Mouse (Mus musculus) thymus, postnatal 4 days (tissue): ENCODE results near the gene Hjurp.
A peak's percentile ranks its signal among the peaks of the same experiment; 100 is the strongest.

Experiments used
- DNase-seq: peaks from one replicate; pipeline ENCODE4 v3.0.0; 2021

Hjurp gene

GRCm38 (mm10) chr1:88260114-88260513 lies 17.3 kb downstream of the Hjurp start:
- peak; percentile 38 for DNase-seq

DNA sequence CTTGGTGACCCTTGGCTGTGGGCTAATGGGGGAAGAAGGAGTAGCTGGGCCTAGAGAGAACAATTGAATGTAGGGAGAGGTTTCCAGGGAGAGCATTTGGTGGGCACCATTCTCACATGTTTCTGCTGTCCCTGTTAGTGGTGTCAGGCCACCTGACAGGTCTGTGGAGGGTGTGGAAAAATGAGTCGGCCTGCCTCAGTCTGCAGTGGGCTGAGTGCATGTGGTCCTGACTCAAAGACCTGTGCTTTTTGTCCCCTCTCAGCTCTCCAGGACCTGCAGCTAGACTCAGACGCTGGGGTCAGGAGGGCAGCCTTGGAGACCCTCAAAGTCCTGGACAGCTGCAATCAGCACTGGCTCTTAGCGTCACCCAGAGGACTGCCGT lies 17.8 kb downstream of the Hjurp start:
- peak; percentile 30 for DNase-seq

GRCm38 (mm10) chr1:88258881-88259642 lies 18.4 kb downstream of the Hjurp start:
- peak; percentile 39 for DNase-seq

DNA sequence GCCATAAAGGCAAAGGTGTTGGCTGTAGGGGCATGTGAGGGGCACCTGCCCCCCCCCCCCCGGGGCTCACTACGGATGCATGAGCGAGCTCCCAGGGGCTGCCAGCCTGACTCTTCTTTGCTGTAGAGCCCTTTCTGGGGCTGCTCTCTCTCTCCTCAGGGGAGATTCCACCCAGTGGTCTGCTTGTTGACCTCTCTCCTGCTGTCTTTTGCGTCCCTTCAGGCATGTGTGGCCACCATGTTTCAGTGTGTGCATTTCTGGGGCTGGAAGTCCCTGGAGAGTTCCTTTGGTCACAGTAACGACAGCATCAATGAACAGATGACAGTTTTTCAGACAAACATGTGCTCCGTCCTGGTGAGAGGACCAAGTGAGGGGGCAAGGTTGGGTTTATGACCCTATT lies 19.1 kb downstream of the Hjurp start:
- DNase-seq = peak; percentile 23

- peak; percentile 28 for DNase-seq
Observed at GRCm38 (mm10) chr1:88257681-88258080, 19.8 kb downstream of the Hjurp start.

DNA sequence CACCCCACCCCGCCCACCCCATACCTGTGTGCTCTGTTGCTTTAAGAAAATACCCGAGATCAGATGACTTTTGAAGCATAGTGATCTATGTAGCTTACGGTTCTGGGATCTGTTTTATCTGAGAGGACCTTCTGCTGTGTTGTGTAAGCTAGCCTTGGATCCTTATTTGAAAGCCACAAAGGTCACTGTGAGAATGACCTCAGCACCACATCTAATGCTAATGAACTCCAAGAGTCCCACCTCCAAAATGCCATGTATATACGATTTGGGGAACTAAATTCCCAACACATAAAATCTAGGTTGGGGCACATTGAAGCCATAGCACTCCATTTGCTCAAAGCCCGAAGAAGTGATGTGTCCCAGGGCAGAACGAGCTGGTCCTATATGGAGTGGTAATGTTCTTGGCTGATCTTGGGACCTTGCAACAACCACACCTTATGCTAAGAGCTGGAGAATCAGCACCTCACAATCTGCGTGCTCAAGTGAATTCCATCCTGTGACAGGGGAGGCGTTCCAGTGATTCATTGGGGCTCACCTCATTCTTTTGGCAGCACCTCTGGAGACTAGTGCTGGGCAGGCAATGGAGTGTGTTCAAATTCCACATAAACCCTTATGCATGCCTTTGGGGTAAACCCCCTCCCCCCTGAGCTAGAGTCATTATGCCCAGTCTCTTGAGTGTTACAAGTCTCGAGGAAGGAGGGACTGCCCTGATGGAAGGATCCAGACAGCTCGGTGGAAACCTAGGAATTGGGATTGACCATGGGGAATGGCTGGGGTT lies 20.4 kb downstream of the Hjurp start:
- DNase-seq = peak; percentile 23

GRCm38 (mm10) chr1:88255989-88256754 lies 21.3 kb downstream of the Hjurp start:
- DNase-seq = no peak

DNA sequence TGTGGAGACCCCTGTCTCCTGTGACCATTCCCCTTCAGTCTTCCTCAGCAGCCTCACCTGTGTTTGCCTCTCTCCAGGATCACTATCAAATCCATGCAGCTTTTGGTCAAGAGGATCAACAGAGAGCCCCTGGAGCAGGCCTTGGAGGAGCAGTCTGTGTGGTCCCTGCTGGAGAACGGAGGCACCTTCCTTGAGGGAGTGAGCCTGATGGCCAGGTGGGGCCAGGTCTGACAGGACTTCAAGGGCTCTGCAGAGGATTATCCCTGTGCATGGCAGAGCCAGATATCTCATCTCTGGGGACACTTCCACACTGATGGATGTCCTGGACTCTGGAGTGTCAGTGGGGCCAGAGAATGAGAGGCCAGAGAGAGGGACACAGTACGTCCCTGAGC lies 22.0 kb downstream of the Hjurp start:
- DNase-seq = no peak

DNA sequence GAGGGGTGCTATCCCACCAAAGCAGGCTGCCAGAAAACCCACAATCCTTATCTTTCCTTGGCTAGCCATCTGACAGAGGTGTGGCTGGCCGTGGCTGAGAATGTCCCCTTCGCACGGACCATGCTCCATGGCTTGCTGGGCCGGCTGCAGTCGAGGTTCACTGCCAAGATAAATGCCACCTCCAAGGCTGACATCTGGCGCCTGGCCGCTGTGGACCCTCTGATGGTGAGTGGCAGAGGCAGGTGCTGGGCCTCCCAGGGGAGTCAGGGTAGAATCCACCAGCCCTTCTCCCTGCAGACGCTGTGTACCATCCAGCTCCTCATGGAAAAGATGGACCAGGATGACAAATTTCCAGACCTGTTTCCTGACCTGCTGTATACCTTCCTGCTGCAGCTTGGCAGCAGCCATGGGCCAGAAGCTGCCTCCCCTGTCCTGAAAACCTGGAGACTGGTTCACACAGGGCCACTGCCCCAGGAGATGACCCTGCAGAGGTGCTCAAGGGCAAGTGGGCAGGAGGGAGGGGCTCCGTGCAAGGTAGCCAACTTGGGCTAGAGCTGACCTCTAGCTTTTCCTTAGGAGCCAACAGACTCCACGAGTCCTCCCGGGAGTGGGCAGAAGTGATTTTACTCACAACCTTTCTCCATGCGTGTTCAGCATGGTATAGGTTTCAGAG lies 22.5 kb downstream of the Hjurp start:
- DNase-seq = no peak

DNA sequence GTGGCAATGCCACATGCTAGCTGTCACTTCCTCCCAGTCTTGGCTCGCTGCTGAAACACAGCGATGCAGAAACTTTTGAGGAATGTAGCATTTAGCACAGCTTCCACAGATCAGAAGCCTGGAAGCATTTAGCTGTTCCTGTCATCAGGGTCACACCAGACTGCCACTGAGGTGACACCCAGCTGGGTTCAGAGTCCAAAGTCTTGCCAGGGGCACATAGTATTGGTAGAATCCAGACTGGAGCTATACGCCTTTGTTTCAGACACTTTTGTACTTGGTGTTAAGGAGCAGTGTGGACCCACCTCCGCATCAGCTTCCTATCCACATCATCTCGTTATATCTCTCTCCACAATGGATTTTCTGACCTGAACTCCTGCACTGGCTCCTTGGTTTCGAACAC lies 23.9 kb downstream of the Hjurp start:
- no peak for DNase-seq

GRCm38 (mm10) chr1:88253106-88253505 lies 24.3 kb downstream of the Hjurp start:
- DNase-seq = no peak

DNA sequence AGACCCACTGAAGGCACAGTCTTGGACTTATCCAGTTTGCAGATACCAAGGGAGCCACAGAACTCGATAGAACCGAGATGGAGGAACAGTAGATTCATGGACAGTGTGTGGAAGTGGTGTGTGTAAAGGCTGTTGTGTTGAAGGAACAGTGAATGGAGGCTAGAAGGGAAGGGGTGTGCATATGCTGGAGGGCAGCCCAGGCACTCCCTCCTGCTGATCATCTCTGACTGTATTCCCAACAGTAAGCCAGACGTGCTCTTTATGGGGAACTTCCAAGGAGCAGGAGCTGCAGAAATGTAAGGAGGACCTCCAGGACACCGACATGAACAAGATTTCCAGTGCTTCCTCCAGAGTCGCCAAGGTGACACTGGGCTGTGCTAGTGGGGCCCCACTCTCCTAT lies 27.4 kb downstream of the Hjurp start:
- no peak for DNase-seq

GRCm38 (mm10) chr1:88249596-88249995 lies 27.8 kb downstream of the Hjurp start:
- no peak for DNase-seq

DNA sequence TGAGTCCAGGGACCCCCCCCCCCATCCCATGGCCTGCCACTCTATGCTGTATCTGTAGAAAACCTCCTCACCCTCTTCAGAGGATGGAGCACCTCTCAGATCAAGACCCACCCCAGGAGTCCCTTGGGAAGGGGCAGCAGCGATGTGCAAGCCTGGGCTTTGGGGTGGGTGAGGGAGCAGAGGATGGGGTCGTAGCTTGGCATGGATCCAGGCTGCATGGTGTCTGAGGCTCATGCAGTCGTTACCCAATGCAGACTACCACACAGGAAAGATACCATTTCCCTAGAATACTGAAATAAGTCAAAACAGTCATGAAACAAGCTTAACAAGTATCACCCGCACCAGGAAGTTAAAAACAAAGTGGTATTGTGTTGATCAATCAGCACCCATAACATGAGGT lies 28.8 kb downstream of the Hjurp start:
- DNase-seq = no peak

- DNase-seq = no peak
Observed at GRCm38 (mm10) chr1:88247660-88248059, 29.8 kb downstream of the Hjurp start.

- DNase-seq = no peak
Observed at GRCm38 (mm10) chr1:88246386-88246785, 31.0 kb downstream of the Hjurp start.

GRCm38 (mm10) chr1:88245881-88246280 lies 31.6 kb downstream of the Hjurp start:
- DNase-seq = no peak

- DNase-seq = no peak
Observed at GRCm38 (mm10) chr1:88243861-88244260, 33.6 kb downstream of the Hjurp start.

- no peak for DNase-seq
Observed at GRCm38 (mm10) chr1:88240579-88240978, 36.9 kb downstream of the Hjurp start.

DNA sequence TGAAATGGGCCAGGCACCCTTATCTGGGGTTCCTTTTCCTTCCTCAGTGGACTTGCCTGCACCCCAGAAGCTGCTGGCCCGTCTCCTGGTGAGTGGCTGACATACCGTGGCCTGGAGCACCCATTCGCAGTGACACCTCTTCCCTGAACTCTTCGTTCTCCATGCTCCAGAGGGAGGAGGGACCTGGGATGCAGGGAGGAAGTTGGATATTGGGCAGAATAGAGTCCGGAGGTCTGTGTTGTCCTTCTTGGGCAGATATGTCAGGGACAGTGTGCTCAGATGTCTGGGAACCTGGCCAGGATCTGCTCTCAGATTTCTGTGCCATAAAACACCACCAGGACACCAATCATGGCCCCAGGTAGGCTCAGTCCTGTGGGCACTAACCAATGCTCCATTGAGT lies 37.4 kb downstream of the Hjurp start:
- DNase-seq = no peak

GRCm38 (mm10) chr1:88238771-88239170 lies 38.7 kb downstream of the Hjurp start:
- no peak for DNase-seq

DNA sequence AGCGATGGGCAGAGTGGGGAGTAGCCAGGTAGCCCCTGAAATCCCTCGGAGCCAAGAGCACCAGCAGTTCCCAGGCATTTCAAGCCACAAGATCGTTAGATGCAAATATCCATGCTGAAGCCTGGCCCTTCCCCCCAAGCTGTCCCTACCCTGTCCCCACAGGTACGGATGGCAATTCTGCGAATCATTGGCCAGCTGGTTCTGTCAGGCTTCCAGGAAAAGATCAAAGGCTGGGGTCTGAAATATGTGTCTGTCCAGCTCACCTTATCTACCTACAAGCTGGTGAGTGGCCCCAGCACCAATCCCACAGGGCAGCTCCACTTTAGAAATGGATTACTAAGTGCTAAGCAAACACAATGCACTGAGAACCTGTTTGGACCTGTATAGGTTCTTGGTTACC lies 40.1 kb downstream of the Hjurp start:
- DNase-seq = no peak

GRCm38 (mm10) chr1:88235894-88236415 lies 41.5 kb downstream of the Hjurp start:
- DNase-seq = no peak
